Mouse (Mus musculus) layer of hippocampus, adult 9-10 months (tissue): ENCODE data around the gene Scnn1a.

ENCODE experiments used
- DNase-seq: peaks from one replicate; pipeline ENCODE4 v3.0.0; 2022; ENCODE audit warnings: low spot score

The Scnn1a gene

GRCm38 (mm10) chr6:125361467-125362291 is 41.2 kb downstream of the Scnn1a start:
- no peak for DNase-seq

- no peak for DNase-seq
These were observed 42.6 kb downstream of the Scnn1a start for GRCm38 (mm10) chr6:125363021-125363420.

GRCm38 (mm10) chr6:125363451-125364242 is 43.2 kb downstream of the Scnn1a start:
- DNase-seq, result no peak

- no peak for DNase-seq
These were observed 44.0 kb downstream of the Scnn1a start for GRCm38 (mm10) chr6:125364448-125364847.

- no peak for DNase-seq
These were observed 45.1 kb downstream of the Scnn1a start for GRCm38 (mm10) chr6:125365522-125365921.

GRCm38 (mm10) chr6:125366133-125366532 is 45.7 kb downstream of the Scnn1a start:
- DNase-seq, result no peak

- no peak for DNase-seq
These were observed 47.4 kb downstream of the Scnn1a start for GRCm38 (mm10) chr6:125367758-125368371.

- no peak for DNase-seq
These were observed 56.6 kb downstream of the Scnn1a start for GRCm38 (mm10) chr6:125377042-125377441.

- no peak for DNase-seq
These were observed 57.4 kb downstream of the Scnn1a start for GRCm38 (mm10) chr6:125377582-125378451.

- DNase-seq, result no peak
These were observed 58.2 kb downstream of the Scnn1a start for GRCm38 (mm10) chr6:125378621-125379020.

- no peak for DNase-seq
These were observed 59.3 kb downstream of the Scnn1a start for GRCm38 (mm10) chr6:125379781-125380180.

GRCm38 (mm10) chr6:125380372-125381360 is 60.2 kb downstream of the Scnn1a start, which contains the start of gene Plekhg6:
Gene Plekhg6 (minus strand): TSS chr6:125380793.
- DNase-seq, result no peak

GRCm38 (mm10) chr6:125382024-125382423 is 61.6 kb downstream of the Scnn1a start:
- no peak for DNase-seq

GRCm38 (mm10) chr6:125385066-125385974 is 64.9 kb downstream of the Scnn1a start:
- no peak for DNase-seq

- no peak for DNase-seq
These were observed 65.6 kb downstream of the Scnn1a start for GRCm38 (mm10) chr6:125386080-125386479.

- DNase-seq, result no peak
These were observed 69.4 kb downstream of the Scnn1a start for GRCm38 (mm10) chr6:125389853-125390252.
